Mouse (Mus musculus) intestine, postnatal 0 days (tissue): ENCODE results near the gene Srp54a. TPM values are rescaled to one million over a fixed set of nuclear protein-coding genes. Genes with fewer than 3 reads are reported as not detected.
"Not testable (repeated sequence)": the region's sequence is repeated elsewhere in the genome, so short reads cannot be mapped to it uniquely, and the experiment has no call there.

ENCODE experiments used
- ATAC-seq: fragments of 200-750 bp; cut with Nextera tagmentation; 2 replicates; pipeline ENCODE4 v1.8.0; 2017; ENCODE audit warnings: mild to moderate bottlenecking, moderate TSS enrichment, moderate library complexity
- H3K27ac ChIP-seq: fragments of 300-500 bp; sonication (generic); 2 replicates; pipeline ENCODE4 v1.5.1; 2014; ENCODE audit warnings: mild to moderate bottlenecking, low read depth, low read length, moderate library complexity
- H3K27me3 ChIP-seq: fragments of 300-500 bp; sonication (generic); replicated peaks from 2 replicates; pipeline ENCODE4 v1.6.1; 2014; ENCODE audit warnings: low read length, mixed read lengths; ENCODE audit not compliant: control insufficient read depth, insufficient read depth
- H3K36me3 ChIP-seq: fragments of 300-500 bp; sonication (generic); 2 replicates; pipeline ENCODE4 v1.6.1; 2014; ENCODE audit warnings: mild to moderate bottlenecking, moderate library complexity; ENCODE audit not compliant: control insufficient read depth, insufficient read depth
- H3K4me1 ChIP-seq: fragments of 300-500 bp; sonication (generic); replicated peaks from 2 replicates; pipeline ENCODE4 v1.6.1; 2014; ENCODE audit warnings: antibody characterized with exemption, low read length, mixed read lengths; ENCODE audit not compliant: control insufficient read depth, insufficient read depth
- H3K4me2 ChIP-seq: fragments of 300-500 bp; sonication (generic); replicated peaks from 2 replicates; pipeline ENCODE4 v1.6.1; 2014; ENCODE audit warnings: low read depth, mild to moderate bottlenecking, moderate library complexity
- H3K4me3 ChIP-seq: fragments of 300-500 bp; sonication (generic); 2 replicates; pipeline ENCODE4 v1.5.1; 2014; ENCODE audit warnings: low read depth, low read length
- H3K9ac ChIP-seq: fragments of 300-500 bp; sonication (generic); 2 replicates; pipeline ENCODE4 v1.6.1; 2014; ENCODE audit warnings: mild to moderate bottlenecking, low read depth, low read length
- H3K9me3 ChIP-seq: fragments of 300-500 bp; sonication (generic); 2 replicates; pipeline ENCODE4 v1.6.1; 2016; ENCODE audit warnings: mixed run types; ENCODE audit not compliant: control insufficient read depth
- WGBS: fragments of 180-500 bp; shearing (Covaris S2); extraction: QIAGEN DNeasy Blood & Tissue Kit; methylation state at CpG from one replicate; pipeline ENCODE4 v1.1.7; 2014; 5-methylcytosine and 5-hydroxymethylcytosine counted together
- polyA plus RNA-seq: library from polyadenylated mRNA; unstranded; fragments of >200 nt; fragmentation: Nextera tagmentation; extraction: Ambion mirVana; gene quantifications from 2 replicates; pipeline ENCODE4 v1.2.1, GENCODE M21; 2015

Srp54a gene
- polyA plus RNA-seq, 1 experiment from 2014 or later = 107 TPM

- H3K36me3 ChIP-seq, H3K9ac ChIP-seq, H3K27ac ChIP-seq, H3K9me3 ChIP-seq, H3K4me3 ChIP-seq, H3K4me1 ChIP-seq, H3K4me2 ChIP-seq, H3K27me3 ChIP-seq: not testable (repeated sequence)
- WGBS = no CpG with 5 or more reads among the region's 6 CpGs
- peak; percentile 50; the same call in 1 of the 2 replicates for ATAC-seq
Measured at GRCm38 (mm10) chr12:55135540-55135939, 55.5 kb downstream of the Srp54a start.

GRCm38 (mm10) chr12:55137859-55138258 is 57.8 kb downstream of the Srp54a start:
- ATAC-seq, H3K9me3 ChIP-seq, H3K4me2 ChIP-seq, H3K9ac ChIP-seq, H3K4me3 ChIP-seq, H3K36me3 ChIP-seq, H3K27me3 ChIP-seq, H3K4me1 ChIP-seq, H3K27ac ChIP-seq: not testable (repeated sequence)
- WGBS = no CpG with 5 or more reads among the region's 6 CpGs

GRCm38 (mm10) chr12:55154559-55155448 is 74.7 kb downstream of the Srp54a start, which contains the start of gene Srp54b:
Gene Srp54b (plus strand): TSS chr12:55155104.
- not testable (repeated sequence) for H3K4me2 ChIP-seq, H3K9ac ChIP-seq, H3K27me3 ChIP-seq, H3K4me1 ChIP-seq, H3K4me3 ChIP-seq, H3K27ac ChIP-seq, H3K36me3 ChIP-seq, H3K9me3 ChIP-seq
- peak; percentile 98 for ATAC-seq
- no CpG with 5 or more reads among the region's 57 CpGs for WGBS

- not testable (repeated sequence) for H3K9me3 ChIP-seq, H3K36me3 ChIP-seq, H3K4me2 ChIP-seq, H3K4me3 ChIP-seq, H3K27ac ChIP-seq, H3K27me3 ChIP-seq, H3K4me1 ChIP-seq, H3K9ac ChIP-seq
- ATAC-seq = peak; percentile 39
- 2% methylated on average over 8 of the region's 24 CpGs for WGBS
Measured at GRCm38 (mm10) chr12:55155449-55155783, 75.4 kb downstream of the Srp54a start.

Other genes starting within 250 kb of the Srp54a start
- 133 and 138 TPM in 2 replicates for gene Cfl2, start 217.4 kb upstream of the Srp54a start, polyA plus RNA-seq
- not detected in 2 replicates for gene Gm20403, start 93.7 kb upstream of the Srp54a start, polyA plus RNA-seq
- 15.2 and 15.3 TPM in 2 replicates for gene Baz1a, start 65.9 kb upstream of the Srp54a start, polyA plus RNA-seq
- 10.1 TPM in 2 replicates for gene 2700097O09Rik, start 152 bp upstream of the Srp54a start, polyA plus RNA-seq
- gene Fam177a, start 44.2 kb downstream of the Srp54a start, polyA plus RNA-seq = 27.8 and 29.2 TPM in 2 replicates
- 34.7 and 39.1 TPM in 2 replicates for gene Srp54b, start 74.8 kb downstream of the Srp54a start, polyA plus RNA-seq
- gene 1700047I17Rik2, start 119.3 kb downstream of the Srp54a start, polyA plus RNA-seq = not detected in 2 replicates
- 60.0 and 64.6 TPM in 2 replicates for gene Srp54c, start 149.9 kb downstream of the Srp54a start, polyA plus RNA-seq
- 10.1 and 11.9 TPM in 2 replicates for gene 1110008L16Rik, start 219.3 kb downstream of the Srp54a start, polyA plus RNA-seq
- 7.7 and 8.6 TPM in 2 replicates for gene Ppp2r3c, start 222.7 kb downstream of the Srp54a start, polyA plus RNA-seq